Mouse (Mus musculus): ENCODE data around the gene Lrpprc.

Lrpprc gene

GRCm38 (mm10) chr17:84713563-84714164, 76.9 kb downstream of the Lrpprc start:
- no peak for DNase-seq

- peak; percentile 25 to 42 for DNase-seq
Measured at GRCm38 (mm10) chr17:84709403-84709851, 81.2 kb downstream of the Lrpprc start.

GRCm38 (mm10) chr17:84708818-84709217, 81.8 kb downstream of the Lrpprc start:
- no peak for DNase-seq

GRCm38 (mm10) chr17:84707407-84707806, 83.2 kb downstream of the Lrpprc start:
- DNase-seq, result no peak

- peak; percentile 41 to 52 for DNase-seq
Measured at GRCm38 (mm10) chr17:84698727-84699126, 91.9 kb downstream of the Lrpprc start.

GRCm38 (mm10) chr17:84696537-84696936, 94.1 kb downstream of the Lrpprc start:
- no peak for DNase-seq

GRCm38 (mm10) chr17:84693741-84694140, 96.8 kb downstream of the Lrpprc start:
- DNase-seq, result no peak

- no peak for DNase-seq
Measured at GRCm38 (mm10) chr17:84690111-84690510, 100.5 kb downstream of the Lrpprc start.

- DNase-seq, result no peak
Measured at GRCm38 (mm10) chr17:84689316-84689715, 101.3 kb downstream of the Lrpprc start.

- no peak for DNase-seq
Measured at GRCm38 (mm10) chr17:84688834-84689233, 101.8 kb downstream of the Lrpprc start.

GRCm38 (mm10) chr17:84687994-84688393, 102.6 kb downstream of the Lrpprc start:
- DNase-seq, result no peak

- DNase-seq, result no peak
Measured at GRCm38 (mm10) chr17:84685286-84685685, 105.3 kb downstream of the Lrpprc start.

GRCm38 (mm10) chr17:84684284-84684683, 106.3 kb downstream of the Lrpprc start:
- DNase-seq, result no peak

GRCm38 (mm10) chr17:84682734-84683717, 107.6 kb downstream of the Lrpprc start, which contains the start of gene Abcg5:
Gene Abcg5, minus strand, starts transcription at chr17:84683011.
- DNase-seq, result no peak

- no peak for DNase-seq
Measured at GRCm38 (mm10) chr17:84681670-84682069, 108.9 kb downstream of the Lrpprc start.

GRCm38 (mm10) chr17:84677595-84677994, 113.0 kb downstream of the Lrpprc start:
- no peak for DNase-seq

- DNase-seq, result peak; percentile 11 to 16
Measured at GRCm38 (mm10) chr17:84675951-84676366, 114.6 kb downstream of the Lrpprc start, which contains the start of gene Abcg8. Gene Abcg8, plus strand, starts transcription at chr17:84676302.

- DNase-seq, result no peak
Measured at GRCm38 (mm10) chr17:84675204-84675603, 115.4 kb downstream of the Lrpprc start.

GRCm38 (mm10) chr17:84674048-84674447, 116.5 kb downstream of the Lrpprc start:
- DNase-seq, result no peak

GRCm38 (mm10) chr17:84672376-84673369, 117.9 kb downstream of the Lrpprc start:
- peak; percentile 18 to 47 for DNase-seq

- DNase-seq, result no peak
Measured at GRCm38 (mm10) chr17:84667848-84668247, 122.7 kb downstream of the Lrpprc start.

- DNase-seq, result no peak
Measured at GRCm38 (mm10) chr17:84665691-84666090, 124.9 kb downstream of the Lrpprc start.
